Mouse (Mus musculus) left cerebral cortex, postnatal 10 days (tissue): ENCODE results near the gene Prim1. TPM values are rescaled to one million over a fixed set of nuclear protein-coding genes. Genes with fewer than 3 reads are reported as not detected.
A peak's percentile ranks its signal among the peaks of the same experiment; 100 is the strongest.
"Not testable (repeated sequence)": the region's sequence is repeated elsewhere in the genome, so short reads cannot be mapped to it uniquely, and the experiment has no call there.

Experiments
- DNase-seq, 2 experiments: peaks; one replicate each; pipeline ENCODE4 v3.0.0; 2021 to 2022; ENCODE audit warnings: low spot score in 2 of 2, mixed read lengths in 1 of 2; ENCODE audit errors: extremely low spot score in 1 of 2
- intact Hi-C: fragments of 180-260 bp; cut with DNase I; formaldehyde crosslinking; loops from one replicate; pipeline ENCODE4 v1.15.1; 2025
- total RNA-seq, 2 experiments: library from RNA; stranded (reverse); gene quantifications; 2 replicates each; pipeline ENCODE4 v1.2.3; 2021

The Prim1 gene
- total RNA-seq, 2 experiments from 2014 or later: 10.5 to 10.9 TPM

DNA sequence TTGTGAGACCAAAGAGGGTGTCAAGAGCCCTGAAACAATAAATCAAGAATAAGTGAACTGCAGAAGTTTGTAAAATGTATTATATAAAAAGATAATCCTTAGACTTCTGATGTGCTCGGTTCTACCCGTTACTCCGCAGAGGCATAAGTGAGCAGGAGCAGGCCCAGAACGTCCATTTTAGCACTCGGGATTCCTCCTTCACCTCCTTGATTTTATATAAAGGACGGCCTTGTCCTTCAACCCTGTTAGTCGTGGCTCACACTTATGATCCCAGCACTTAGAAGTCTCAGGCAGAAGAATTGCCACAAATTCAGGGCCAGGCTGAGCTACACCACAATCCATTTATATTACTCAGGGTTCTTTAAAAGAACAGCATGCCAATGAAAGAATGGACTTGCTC lies 15.0 kb downstream of the Prim1 start:
- intact Hi-C loops: no loop called here
- no peak for DNase-seq

DNA sequence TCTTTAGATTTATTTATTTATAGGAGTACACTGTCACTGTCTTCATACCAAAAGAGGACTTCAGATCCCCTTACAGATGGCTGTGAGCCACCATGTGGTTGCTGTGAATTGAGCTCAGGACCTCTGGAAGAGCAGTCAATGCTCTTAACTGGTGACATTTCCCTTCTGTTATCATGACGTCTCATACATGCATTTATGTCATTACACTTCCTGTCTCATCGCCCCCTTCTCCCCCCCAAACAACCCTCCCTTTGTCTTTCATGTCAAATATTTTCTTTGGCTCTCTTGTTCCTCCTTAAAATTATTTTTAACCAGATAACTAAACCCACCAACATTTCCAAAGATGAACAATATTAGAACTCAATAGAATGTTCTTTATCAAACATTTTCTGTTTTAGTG lies 15.9 kb downstream of the Prim1 start:
- intact Hi-C loops: no loop called here

DNA sequence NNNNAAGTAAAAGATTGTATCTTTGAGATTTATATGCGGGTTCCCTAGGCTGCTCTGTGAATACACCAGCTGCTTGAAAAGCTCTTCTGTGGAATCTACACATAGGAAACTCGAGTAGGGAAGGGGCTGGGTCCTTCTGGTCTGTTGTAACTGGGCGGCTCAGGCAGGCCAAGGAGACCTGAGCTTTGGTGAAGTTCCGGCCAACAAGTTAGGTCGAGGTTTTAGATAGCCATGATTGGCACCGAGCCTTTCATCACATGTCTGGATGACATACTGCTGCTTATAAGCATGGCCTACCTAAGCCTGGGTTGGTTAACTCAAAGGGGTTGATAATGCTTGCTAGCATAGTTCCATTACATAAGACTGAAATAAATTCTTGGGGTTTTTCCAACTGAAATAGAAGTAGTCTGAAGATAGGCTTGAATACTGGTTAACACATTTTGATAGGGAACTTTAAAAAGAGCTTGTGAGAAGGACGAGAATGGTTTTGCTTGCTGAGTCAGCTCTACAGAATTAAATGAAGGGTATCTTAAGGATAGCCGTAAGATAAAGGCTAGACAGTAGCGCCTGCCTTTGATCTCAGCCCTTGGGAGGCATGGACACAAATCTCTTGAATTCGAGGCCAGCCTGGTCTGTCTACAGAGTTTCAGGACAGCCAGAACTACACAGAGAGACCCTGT lies 21.9 kb downstream of the Prim1 start:
- intact Hi-C loops: no loop called here
- peak in 1 of 2 experiments; percentile 60 for DNase-seq

More for the DNA sequence above, 15.9 kb downstream of the Prim1 start:
- DNase-seq: no peak

DNA sequence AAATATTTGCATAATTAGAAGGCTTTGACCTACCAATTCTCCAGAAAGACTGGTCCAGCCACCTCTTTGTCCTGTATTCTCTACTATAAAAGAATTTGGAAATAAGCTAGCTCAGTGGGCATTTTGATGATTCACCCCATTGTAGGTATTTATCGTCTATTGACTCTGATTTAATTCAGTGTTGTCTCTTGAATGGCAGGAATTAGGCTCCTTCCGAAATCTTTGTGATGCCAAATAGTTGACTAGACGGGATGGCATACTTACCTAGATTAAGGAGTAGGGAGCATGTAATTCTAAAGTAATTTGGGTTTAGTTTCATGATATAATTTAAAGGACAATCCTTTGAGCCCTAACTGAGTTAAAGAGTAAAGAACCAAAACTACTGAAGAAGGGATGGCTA lies 23.0 kb downstream of the Prim1 start:
- DNase-seq: no peak
- intact Hi-C loops: no loop called here

DNA sequence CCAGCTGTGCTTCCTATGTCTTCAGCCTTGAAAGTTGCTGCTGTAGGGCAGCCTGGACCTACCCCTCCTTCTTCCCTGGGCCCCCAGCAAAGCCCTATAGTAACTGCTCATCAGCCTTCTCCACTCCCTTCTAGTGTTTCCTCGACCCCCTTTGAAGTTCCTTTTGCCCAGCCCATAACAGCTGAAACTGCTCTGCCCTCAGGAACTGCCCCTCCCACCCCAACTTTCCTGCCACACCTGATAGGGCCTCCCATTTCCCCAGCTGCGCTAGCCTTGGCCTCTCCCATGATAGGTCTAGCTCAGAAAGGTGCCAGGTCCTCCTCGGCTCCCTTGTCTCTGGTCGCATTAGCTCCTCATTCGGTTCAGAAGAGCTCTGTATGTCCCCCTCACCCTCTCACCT lies 24.2 kb downstream of the Prim1 start:
- intact Hi-C loops: no loop called here
- no peak for DNase-seq

DNA sequence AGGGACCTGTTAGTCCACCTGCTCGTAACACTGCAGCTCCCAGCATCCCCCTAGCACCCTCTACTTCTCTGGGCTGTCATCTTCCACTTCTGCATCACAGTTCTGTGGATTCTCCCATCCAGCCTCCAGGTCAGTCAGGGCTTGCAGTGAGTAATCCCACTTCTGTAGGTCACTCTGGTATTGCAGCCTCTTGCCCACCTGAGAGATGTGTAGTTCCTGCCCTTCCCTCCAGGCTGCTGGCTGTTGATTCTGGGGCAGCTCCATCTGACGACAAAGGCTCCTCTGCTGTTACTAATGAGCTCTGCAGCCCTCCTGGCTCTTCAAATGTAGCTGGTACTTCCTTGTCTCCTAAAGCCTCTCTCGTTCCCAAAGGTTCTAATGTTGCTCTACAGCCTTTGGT lies 24.9 kb downstream of the Prim1 start:
- no peak for DNase-seq
- intact Hi-C loops: no loop called here

DNA sequence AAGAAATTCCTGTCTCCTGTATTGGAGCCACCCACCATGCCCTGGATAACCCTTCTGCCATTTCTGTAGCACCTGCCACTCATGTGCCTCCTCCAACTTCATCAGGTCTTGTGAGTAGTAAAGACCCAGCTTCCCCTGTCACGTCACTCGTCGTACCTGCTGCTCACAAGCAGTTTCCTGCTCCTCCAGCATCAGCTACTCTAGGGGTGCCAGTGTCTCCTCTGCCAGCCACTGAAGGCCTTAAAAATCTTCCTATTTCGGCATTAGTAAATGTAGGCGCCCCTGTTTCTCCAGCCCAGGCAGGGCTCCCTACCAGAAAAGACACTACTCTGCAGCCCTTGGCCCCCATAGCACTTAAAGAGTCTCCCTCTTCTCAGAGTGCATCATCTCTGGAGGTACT lies 25.3 kb downstream of the Prim1 start:
- no peak for DNase-seq
- intact Hi-C loops: no loop called here

DNA sequence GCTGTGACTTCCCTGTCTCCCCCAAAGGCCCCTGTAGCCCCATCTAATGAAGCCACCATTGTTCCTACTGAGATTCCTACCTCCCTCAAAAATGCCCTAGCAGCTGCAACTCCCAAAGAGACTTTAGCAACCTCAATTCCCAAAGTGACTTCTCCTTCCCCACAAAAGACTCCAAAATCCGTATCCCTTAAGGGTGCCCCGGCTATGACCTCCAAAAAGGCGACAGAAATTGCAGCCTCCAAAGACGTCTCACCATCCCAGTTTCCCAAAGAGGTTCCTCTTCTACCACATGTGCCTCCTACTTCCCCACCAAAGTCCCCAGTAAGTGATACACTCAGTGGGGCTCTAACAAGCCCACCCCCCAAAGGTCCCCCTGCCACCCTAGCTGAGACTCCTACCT lies 26.7 kb downstream of the Prim1 start:
- intact Hi-C loops: no loop called here
- DNase-seq: no peak

DNA sequence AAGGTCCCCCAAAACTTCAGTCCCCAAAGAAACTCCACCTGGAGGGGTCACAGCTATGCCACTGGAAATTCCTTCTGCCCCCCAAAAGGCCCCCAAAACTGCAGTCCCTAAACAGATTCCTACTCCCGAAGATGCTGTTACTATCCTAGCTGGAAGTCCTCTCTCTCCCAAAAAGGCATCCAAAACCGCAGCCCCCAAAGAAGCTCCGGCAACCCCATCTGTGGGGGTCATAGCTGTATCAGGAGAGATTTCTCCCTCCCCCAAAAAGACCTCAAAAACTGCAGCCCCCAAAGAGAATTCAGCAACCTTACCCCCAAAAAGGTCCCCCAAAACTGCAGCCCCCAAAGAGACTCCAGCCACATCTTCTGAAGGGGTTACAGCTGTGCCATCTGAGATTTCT lies 27.5 kb downstream of the Prim1 start:
- DNase-seq: no peak
- intact Hi-C loops: no loop called here

DNA sequence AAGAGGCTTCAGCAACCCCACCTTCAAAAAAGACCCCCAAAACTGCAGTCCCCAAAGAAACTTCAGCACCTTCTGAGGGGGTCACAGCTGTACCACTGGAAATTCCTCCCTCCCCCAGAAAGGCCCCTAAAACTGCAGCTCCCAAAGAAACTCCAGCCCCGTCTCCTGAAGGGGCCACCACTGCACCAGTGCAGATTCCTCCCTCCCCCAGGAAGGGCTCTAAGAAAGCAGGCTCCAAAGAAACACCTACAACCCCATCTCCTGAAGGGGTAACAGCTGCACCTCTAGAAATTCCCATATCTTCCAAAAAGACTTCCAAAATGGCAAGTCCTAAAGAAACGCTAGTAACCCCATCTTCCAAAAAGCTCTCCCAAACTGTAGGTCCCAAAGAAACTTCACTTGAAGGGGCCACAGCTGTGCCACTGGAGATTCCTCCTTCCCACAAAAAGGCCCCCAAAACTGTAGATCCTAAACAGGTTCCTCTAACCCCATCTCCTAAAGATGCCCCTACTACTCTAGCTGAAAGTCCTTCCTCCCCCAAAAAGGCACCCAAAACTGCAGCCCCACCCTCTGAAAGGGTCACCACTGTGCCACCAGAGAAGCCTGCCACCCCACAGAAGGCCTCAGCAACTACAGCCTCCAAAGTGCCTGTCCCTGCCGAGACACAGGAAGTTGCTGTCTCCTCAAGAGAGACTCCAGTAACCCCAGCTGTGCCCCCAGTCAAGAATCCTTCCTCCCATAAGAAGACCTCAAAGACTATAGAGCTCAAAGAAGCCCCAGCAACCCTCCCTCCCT lies 28.3 kb downstream of the Prim1 start:
- no peak for DNase-seq
- intact Hi-C loops: no loop called here

DNA sequence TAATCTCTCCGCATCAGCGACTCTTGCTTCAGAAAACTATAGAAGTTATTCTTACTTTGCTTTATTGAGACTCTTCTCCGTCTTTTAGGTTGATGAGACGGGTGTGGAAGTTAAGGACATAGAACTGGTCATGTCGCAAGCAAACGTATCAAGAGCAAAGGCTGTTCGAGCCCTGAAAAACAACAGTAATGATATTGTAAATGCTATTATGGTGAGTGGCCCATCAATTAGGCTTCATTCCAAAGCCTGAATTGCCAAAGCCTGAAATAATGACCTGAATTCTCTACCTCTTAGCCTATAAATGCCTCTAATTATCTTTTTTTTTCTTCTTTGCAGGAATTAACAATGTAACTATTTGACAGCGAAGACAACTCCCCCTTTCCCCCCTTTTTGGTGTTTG lies 33.2 kb downstream of the Prim1 start:
- intact Hi-C loops: no loop called here
- DNase-seq: no peak

DNA sequence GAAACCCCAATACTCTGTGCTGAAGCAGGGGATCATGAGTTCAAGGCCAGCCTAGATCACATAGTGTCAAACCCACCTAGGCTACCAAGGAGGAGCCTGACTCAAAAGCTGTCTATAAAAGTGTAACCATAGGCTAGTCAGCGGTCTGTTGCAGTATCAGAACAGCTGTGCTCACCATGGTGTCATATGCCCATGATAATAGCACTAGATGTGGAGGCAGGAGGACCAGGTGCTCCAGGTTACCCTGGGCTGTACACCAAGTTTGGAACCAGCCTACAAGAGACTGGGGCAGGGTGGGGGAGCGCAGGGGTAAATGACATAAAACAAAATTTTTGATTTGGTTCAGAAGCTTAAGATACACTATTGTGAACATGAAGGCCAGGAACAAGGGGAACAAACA lies 34.8 kb downstream of the Prim1 start:
- intact Hi-C loops: no loop called here
- DNase-seq: no peak

DNA sequence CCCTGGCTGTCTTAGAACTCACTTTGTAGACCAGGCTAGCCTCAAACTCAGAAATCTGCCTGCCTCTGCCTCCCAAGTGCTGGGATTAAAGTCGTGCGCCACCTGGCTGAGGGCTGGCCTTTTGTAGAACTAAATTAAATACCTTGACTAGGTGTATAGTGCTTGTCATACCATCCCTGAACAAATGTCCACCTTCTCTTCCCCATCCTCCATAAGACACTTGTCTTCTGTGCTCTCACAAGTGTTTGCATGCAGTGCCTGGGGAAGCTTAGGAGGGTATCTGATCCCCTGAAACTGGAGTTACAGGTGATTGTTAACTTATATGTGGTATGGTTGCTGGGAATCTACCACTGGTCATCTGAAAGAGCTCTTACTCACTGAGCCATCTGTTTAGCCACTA lies 35.4 kb downstream of the Prim1 start:
- intact Hi-C loops: no loop called here
- no peak for DNase-seq

DNA sequence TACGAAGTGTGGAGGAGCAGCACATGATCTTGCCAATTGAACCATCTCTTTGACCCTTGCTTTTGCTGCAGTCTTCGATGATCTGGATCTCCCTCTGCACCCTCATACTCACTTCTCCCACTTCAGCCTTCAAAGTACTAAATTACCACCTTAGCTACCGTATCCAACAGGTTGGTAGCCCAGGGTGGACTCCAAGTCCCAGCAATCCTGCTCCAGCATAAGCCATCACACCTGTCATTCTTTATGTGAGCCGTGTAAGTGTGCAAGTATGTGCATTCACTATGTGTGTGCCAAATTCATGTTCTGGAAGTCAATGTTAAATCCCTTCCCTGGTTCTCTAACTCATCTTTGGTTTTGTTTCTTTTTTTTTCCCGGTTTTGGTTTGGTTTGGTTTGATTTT lies 36.6 kb downstream of the Prim1 start:
- no peak for DNase-seq
- intact Hi-C loops: no loop called here

DNA sequence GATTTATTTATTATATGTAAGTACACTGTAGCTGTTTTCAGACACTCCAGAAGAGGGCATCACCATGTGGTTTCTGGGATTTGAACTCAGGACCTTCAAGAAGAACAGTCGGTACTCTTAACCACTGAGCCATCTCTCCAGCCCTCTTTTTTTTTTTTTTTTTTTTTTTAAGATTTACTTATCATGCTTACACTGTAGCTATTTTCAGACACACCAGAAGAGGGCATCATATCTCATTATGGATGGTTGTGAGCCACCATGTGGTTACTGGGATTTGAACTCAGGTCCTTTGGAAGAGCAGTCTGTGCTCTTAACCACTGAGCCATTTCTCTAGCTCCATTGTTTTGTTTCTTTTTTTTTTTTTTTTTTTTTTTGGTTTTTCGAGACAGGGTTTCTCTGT lies 37.2 kb downstream of the Prim1 start:
- DNase-seq, intact Hi-C loops: not testable (repeated sequence)

DNA sequence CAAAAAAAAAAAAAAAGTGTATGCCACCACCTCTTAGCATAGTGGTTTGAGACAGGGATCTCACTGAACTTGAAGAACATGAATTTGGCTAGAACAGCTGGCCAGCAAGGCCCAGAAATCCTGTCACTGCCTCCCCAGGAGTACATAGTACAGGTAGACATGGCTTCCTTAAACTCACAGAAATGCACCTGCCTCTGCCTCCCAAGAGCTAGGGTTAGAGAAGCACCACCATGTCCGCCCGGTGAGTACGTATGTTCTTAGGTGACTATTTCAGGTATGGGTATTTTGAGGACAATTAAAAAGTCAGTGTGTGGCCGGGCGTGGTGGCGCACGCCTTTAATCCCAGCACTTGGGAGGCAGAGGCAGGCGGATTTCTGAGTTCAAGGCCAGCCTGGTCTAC lies 38.0 kb downstream of the Prim1 start:
- intact Hi-C loops: no loop called here
- DNase-seq: no peak

DNA sequence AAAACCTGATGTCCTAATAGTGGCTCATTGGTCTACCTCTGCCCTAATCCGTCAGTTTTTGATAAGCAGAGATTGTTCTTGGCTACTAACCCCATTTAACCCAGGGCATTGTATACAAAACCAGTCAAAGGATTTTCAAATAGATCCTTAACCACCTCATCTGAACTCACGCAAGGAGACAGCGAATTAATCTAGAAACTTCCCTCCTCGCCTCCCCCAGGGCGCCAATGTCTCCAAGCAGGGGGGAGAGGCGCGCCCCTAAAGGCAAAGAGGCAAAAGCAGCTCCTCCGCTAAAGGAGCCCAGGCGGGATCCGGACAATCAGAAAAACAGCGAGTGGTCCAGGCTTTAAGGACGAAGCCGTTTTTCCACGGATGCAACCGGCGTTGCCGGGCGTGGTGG lies 43.2 kb downstream of the Prim1 start:
- intact Hi-C loops: no loop called here
- DNase-seq: no peak

DNA sequence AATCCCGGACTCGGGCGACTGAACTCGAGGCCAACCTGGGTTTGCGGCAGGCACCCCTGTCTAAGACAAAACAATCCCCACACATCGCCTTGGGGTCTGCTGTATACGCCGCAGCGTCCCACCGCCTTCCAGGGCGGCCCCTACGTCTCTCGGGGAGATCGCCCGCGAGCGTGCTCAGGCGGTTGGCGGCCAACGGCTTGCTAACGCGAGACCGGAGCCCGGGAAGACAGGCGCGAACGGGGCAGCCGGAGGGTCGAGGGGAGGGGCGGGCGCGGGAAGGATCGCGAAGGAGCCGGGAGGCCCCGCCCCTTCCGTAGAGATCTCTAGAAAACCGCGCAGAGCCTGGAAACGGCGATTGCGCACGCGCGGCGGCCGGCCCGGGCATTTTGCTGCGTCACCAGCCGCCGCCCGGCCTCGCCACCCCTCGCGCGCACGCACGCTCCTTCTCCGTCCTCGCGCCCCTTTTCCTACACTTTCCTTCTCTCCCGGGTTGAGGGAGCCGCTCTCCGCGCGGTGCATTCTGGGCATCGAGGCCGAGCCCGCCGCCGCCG lies 43.7 kb downstream of the Prim1 start, which contains the start of gene Ptges3:
TSS of gene Ptges3 (plus strand) at position 354 of the 551 bp plus-strand sequence.
- DNase-seq: peak; percentile 96 to 99
- intact Hi-C loops: no loop called here

DNA sequence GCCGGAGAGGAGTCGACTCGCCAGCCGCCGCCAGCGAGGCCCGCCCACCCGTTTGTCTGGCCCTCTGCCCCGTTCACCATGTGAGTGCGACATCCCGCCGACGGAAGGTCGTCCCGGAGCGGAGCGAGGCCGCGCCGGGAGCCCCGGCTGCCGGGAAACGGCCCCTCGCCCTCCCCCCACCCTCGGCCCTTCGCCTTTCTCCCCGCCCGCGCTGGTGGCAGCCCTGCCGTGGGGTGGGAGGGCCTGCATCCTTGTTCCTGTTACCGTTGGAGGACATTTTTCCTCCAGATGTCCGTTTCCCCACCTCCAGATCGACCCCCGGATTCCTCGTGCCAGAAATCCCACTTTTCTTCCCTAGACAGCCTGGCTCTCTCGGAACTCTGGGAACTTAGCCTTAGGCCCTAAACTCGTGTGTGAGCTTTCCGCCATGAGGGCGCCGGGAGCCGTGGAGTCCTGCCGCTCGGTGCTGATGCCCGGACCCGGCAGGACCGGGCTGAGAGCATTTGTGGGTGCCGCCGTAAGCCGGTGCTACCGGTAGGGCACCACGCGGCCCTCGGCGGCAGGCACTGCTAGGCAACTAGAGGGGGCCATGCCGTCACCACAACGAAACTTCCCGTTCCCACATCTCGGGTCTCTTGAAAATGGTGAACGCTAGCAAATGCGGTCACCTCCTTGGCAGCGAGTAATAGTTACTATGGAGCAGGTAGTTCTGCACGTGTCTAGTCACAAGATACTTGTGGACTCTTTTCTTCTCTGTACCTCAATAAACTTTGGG lies 44.4 kb downstream of the Prim1 start:
- intact Hi-C loops: no loop called here
- DNase-seq: peak in 1 of 2 experiments; percentile 69
